Mouse (Mus musculus) kidney, embryonic 16.5 days (tissue): ENCODE data around the gene Pdgfb. TPM values are rescaled to one million over a fixed set of nuclear protein-coding genes. Genes with fewer than 3 reads are reported as not detected.
A peak's percentile ranks its signal among the peaks of the same experiment; 100 is the strongest.

Experiments used
- ATAC-seq: fragments of 200-750 bp; cut with Nextera tagmentation; 2 replicates; pipeline ENCODE4 v1.8.0; 2017; ENCODE audit warnings: moderate TSS enrichment; ENCODE audit not compliant: low FRiP score, low TSS enrichment
- H3K27ac ChIP-seq: fragments of 300-500 bp; sonication (generic); 2 replicates; pipeline ENCODE4 v1.5.1; 2014; ENCODE audit warnings: low read length
- H3K27me3 ChIP-seq: fragments of 300-500 bp; sonication (generic); 2 replicates; pipeline ENCODE4 v1.6.1; 2014; ENCODE audit warnings: low read length, control low read depth, mixed read lengths; ENCODE audit not compliant: insufficient read depth
- H3K36me3 ChIP-seq: fragments of 300-500 bp; sonication (generic); 2 replicates; pipeline ENCODE4 v1.6.1; 2014; ENCODE audit warnings: low read length, control low read depth, mixed read lengths; ENCODE audit not compliant: insufficient read depth
- H3K4me1 ChIP-seq: fragments of 300-500 bp; sonication (generic); 2 replicates; pipeline ENCODE4 v1.6.1; 2014; ENCODE audit warnings: low read length, control low read depth, mixed read lengths; ENCODE audit not compliant: insufficient read depth
- H3K4me2 ChIP-seq: fragments of 300-500 bp; sonication (generic); replicated peaks from 2 replicates; pipeline ENCODE4 v1.6.1; 2014; ENCODE audit warnings: low read depth, low read length
- H3K4me3 ChIP-seq: fragments of 300-500 bp; sonication (generic); 2 replicates; pipeline ENCODE4 v1.5.1; 2014; ENCODE audit warnings: mild to moderate bottlenecking, low read length
- H3K9ac ChIP-seq: fragments of 300-500 bp; sonication (generic); replicated peaks from 2 replicates; pipeline ENCODE4 v1.6.1; 2014; ENCODE audit warnings: low read length
- H3K9me3 ChIP-seq: fragments of 300-500 bp; sonication (generic); 2 replicates; pipeline ENCODE4 v1.6.1; 2016; ENCODE audit warnings: low read length, control low read depth
- WGBS: fragments of 180-500 bp; shearing (Covaris S2); extraction: QIAGEN DNeasy Blood & Tissue Kit; methylation state at CpG from one replicate; pipeline ENCODE4 v1.1.7; 2014; 5-methylcytosine and 5-hydroxymethylcytosine counted together
- polyA plus RNA-seq: library from polyadenylated mRNA; unstranded; fragments of >200 nt; fragmentation: Nextera tagmentation; extraction: Ambion mirVana; gene quantifications from 2 replicates; pipeline ENCODE4 v1.2.1, GENCODE M21; 2015

The Pdgfb gene
- polyA plus RNA-seq, 1 experiment from 2014 or later, result 6.2 TPM

- ATAC-seq, result peak; percentile 85
- no peaks in the 10 kb centered on the region for H3K9me3 ChIP-seq
- H3K4me2 ChIP-seq, result peak overlapping the region; percentile 99
- H3K4me1 ChIP-seq, result peaks cover 41% of the 10 kb centered on the region
- H3K36me3 ChIP-seq, result no peaks in the 10 kb centered on the region
- H3K27ac ChIP-seq, result peak overlapping the region; percentile 82
- under 1% methylated on average over 50 of the region's 60 CpGs for WGBS
- H3K27me3 ChIP-seq, result peaks cover 60% of the 10 kb centered on the region
- peak overlapping the region; percentile 74 for H3K9ac ChIP-seq
- H3K4me3 ChIP-seq, result peak overlapping the region; percentile 67
Observed at GRCm38 (mm10) chr15:80012527-80013201, 2.1 kb downstream of the Pdgfb start.

GRCm38 (mm10) chr15:80011778-80012526 is 2.8 kb downstream of the Pdgfb start:
- ATAC-seq, result 0 out of 2 replicates have a peak, but pooled peaks have one; percentile 17
- Histone ChIP-seq H3K36me3 (no peaks in the 10 kb centered on the region), H3K9me3 (no peaks in the 10 kb centered on the region), H3K4me2 (peak overlapping the region; percentile 99), H3K9ac (peak overlapping the region; percentile 74), H3K27me3 (peaks cover 60% of the 10 kb centered on the region), H3K4me1 (peaks cover 41% of the 10 kb centered on the region), H3K4me3 (peak overlapping the region; percentile 67), H3K27ac (peak overlapping the region; percentile 82)
- 1% methylated on average over 53 of the region's 56 CpGs for WGBS

- Histone ChIP-seq H3K4me1 (peaks cover 41% of the 10 kb centered on the region), H3K36me3 (no peaks in the 10 kb centered on the region), H3K9ac (peak overlapping the region; percentile 74), H3K4me2 (peak overlapping the region; percentile 99), H3K9me3 (no peaks in the 10 kb centered on the region), H3K27me3 (peaks cover 57% of the 10 kb centered on the region), H3K27ac (peak overlapping the region; percentile 82; the same call in 1 of the 2 replicates), H3K4me3 (peak overlapping the region; percentile 67)
- no peak for ATAC-seq
- 33% methylated on average over 6 of the region's 6 CpGs for WGBS
Observed at GRCm38 (mm10) chr15:80011194-80011593, 3.6 kb downstream of the Pdgfb start.

- Histone ChIP-seq H3K4me3 (0 out of 2 replicates have a peak overlapping the region, but pooled peaks have one; percentile 7), H3K27me3 (peaks cover 46% of the 10 kb centered on the region), H3K9me3 (no peaks in the 10 kb centered on the region), H3K4me2 (peak overlapping the region; percentile 99), H3K9ac (no peak overlapping the region), H3K36me3 (no peaks in the 10 kb centered on the region), H3K27ac (0 out of 2 replicates have a peak overlapping the region, but pooled peaks have one; percentile 1), H3K4me1 (peaks cover 46% of the 10 kb centered on the region)
- no peak for ATAC-seq
- 40% methylated on average over 7 of the region's 7 CpGs for whole genome bisulfite sequencing
Observed at GRCm38 (mm10) chr15:80010182-80010558, 4.6 kb downstream of the Pdgfb start.

GRCm38 (mm10) chr15:80009421-80010181 is 5.2 kb downstream of the Pdgfb start:
- Histone ChIP-seq H3K4me1 (peaks cover 43% of the 10 kb centered on the region), H3K4me3 (no peak overlapping the region), H3K27ac (no peak overlapping the region), H3K27me3 (peaks cover 42% of the 10 kb centered on the region), H3K9ac (no peak overlapping the region), H3K4me2 (no peak overlapping the region), H3K9me3 (no peaks in the 10 kb centered on the region), H3K36me3 (no peaks in the 10 kb centered on the region)
- ATAC-seq, result no peak
- WGBS, result 40% methylated on average over 12 of the region's 12 CpGs

- Histone ChIP-seq H3K36me3 (no peaks in the 10 kb centered on the region), H3K4me3 (no peak overlapping the region), H3K4me1 (peaks cover 35% of the 10 kb centered on the region), H3K4me2 (no peak overlapping the region), H3K27ac (no peak overlapping the region), H3K9me3 (no peaks in the 10 kb centered on the region), H3K27me3 (peaks cover 30% of the 10 kb centered on the region), H3K9ac (no peak overlapping the region)
- WGBS, result 76% methylated on average over 6 of the region's 6 CpGs
- ATAC-seq, result no peak
Observed at GRCm38 (mm10) chr15:80008461-80008860, 6.3 kb downstream of the Pdgfb start.

GRCm38 (mm10) chr15:80006156-80006555 is 8.6 kb downstream of the Pdgfb start:
- H3K4me3 ChIP-seq, result no peak overlapping the region
- 75% methylated on average over 7 of the region's 7 CpGs for WGBS
- no peak overlapping the region for H3K4me2 ChIP-seq
- H3K9me3 ChIP-seq, result no peaks in the 10 kb centered on the region
- H3K27ac ChIP-seq, result no peak overlapping the region
- H3K36me3 ChIP-seq, result no peaks in the 10 kb centered on the region
- H3K27me3 ChIP-seq, result peaks cover 10% of the 10 kb centered on the region
- H3K4me1 ChIP-seq, result 0 out of 2 replicates have a peak, but pooled peaks cover 17% of the 10 kb centered on the region
- H3K9ac ChIP-seq, result no peak overlapping the region
- ATAC-seq, result no peak

- no peak for ATAC-seq
- H3K4me2 ChIP-seq, result no peak overlapping the region
- WGBS, result 76% methylated on average over 10 of the region's 10 CpGs
- no peak overlapping the region for H3K4me3 ChIP-seq
- H3K9ac ChIP-seq, result no peak overlapping the region
- 0 out of 2 replicates have a peak, but pooled peaks cover 11% of the 10 kb centered on the region for H3K4me1 ChIP-seq
- H3K9me3 ChIP-seq, result no peaks in the 10 kb centered on the region
- H3K27ac ChIP-seq, result peak overlapping the region; percentile 60
- peaks cover 3% of the 10 kb centered on the region; the same call in 1 of the 2 replicates for H3K27me3 ChIP-seq
- no peaks in the 10 kb centered on the region for H3K36me3 ChIP-seq
Observed at GRCm38 (mm10) chr15:80005436-80005835, 9.3 kb downstream of the Pdgfb start.

GRCm38 (mm10) chr15:80004644-80005340 is 10.0 kb downstream of the Pdgfb start:
- peak; percentile 52 for ATAC-seq
- no peak overlapping the region for H3K4me2 ChIP-seq
- H3K27me3 ChIP-seq, result no peaks in the 10 kb centered on the region
- H3K4me1 ChIP-seq, result 0 out of 2 replicates have a peak, but pooled peaks cover 11% of the 10 kb centered on the region
- 56% methylated on average over 14 of the region's 14 CpGs for WGBS
- no peaks in the 10 kb centered on the region for H3K36me3 ChIP-seq
- no peaks in the 10 kb centered on the region for H3K9me3 ChIP-seq
- H3K4me3 ChIP-seq, result no peak overlapping the region
- peak overlapping the region; percentile 73 for H3K27ac ChIP-seq
- no peak overlapping the region for H3K9ac ChIP-seq
